Mouse (Mus musculus) kidney, postnatal 25 days (tissue): ENCODE data around the gene Ston2.
A peak's percentile ranks its signal among the peaks of the same experiment; 100 is the strongest.

Experiments
- DNase-seq, 2 experiments: peaks; one replicate each; pipeline ENCODE4 v3.0.0; 2021; ENCODE audit warnings: mixed read lengths in 2 of 2

Ston2 gene

GRCm38 (mm10) chr12:91696231-91696630 lies 92.0 kb downstream of the Ston2 start:
- peak; percentile 41 to 78 for DNase-seq

GRCm38 (mm10) chr12:91695761-91696160 lies 92.4 kb downstream of the Ston2 start:
- DNase-seq = no peak

- DNase-seq = no peak
Observed at GRCm38 (mm10) chr12:91694748-91695147, 93.4 kb downstream of the Ston2 start.

- DNase-seq = no peak
Observed at GRCm38 (mm10) chr12:91693566-91693965, 94.6 kb downstream of the Ston2 start.

GRCm38 (mm10) chr12:91692991-91693390 lies 95.2 kb downstream of the Ston2 start:
- DNase-seq = no peak

GRCm38 (mm10) chr12:91685674-91686290 lies 102.4 kb downstream of the Ston2 start:
- no peak for DNase-seq

- no peak for DNase-seq
Observed at GRCm38 (mm10) chr12:91684840-91685415, 103.3 kb downstream of the Ston2 start.

GRCm38 (mm10) chr12:91684101-91684839 lies 103.9 kb downstream of the Ston2 start:
- no peak for DNase-seq

- no peak for DNase-seq
Observed at GRCm38 (mm10) chr12:91683549-91684100, 104.6 kb downstream of the Ston2 start.

- DNase-seq = no peak
Observed at GRCm38 (mm10) chr12:91683096-91683495, 105.1 kb downstream of the Ston2 start.

- no peak for DNase-seq
Observed at GRCm38 (mm10) chr12:91679320-91680064, 108.7 kb downstream of the Ston2 start.

GRCm38 (mm10) chr12:91675937-91676336 lies 112.2 kb downstream of the Ston2 start:
- peak in 1 of 2 experiments; percentile 24 for DNase-seq

GRCm38 (mm10) chr12:91673141-91673540 lies 115.0 kb downstream of the Ston2 start:
- DNase-seq = peak; percentile 45 to 50

- no peak for DNase-seq
Observed at GRCm38 (mm10) chr12:91672528-91672927, 115.7 kb downstream of the Ston2 start.

- no peak for DNase-seq
Observed at GRCm38 (mm10) chr12:91668529-91669245, 119.5 kb downstream of the Ston2 start.

GRCm38 (mm10) chr12:91667741-91668140 lies 120.4 kb downstream of the Ston2 start:
- DNase-seq = no peak

- DNase-seq = no peak
Observed at GRCm38 (mm10) chr12:91666607-91667006, 121.6 kb downstream of the Ston2 start.

- no peak for DNase-seq
Observed at GRCm38 (mm10) chr12:91665431-91665830, 122.8 kb downstream of the Ston2 start.

GRCm38 (mm10) chr12:91663260-91663659 lies 124.9 kb downstream of the Ston2 start:
- DNase-seq = no peak

- DNase-seq = no peak
Observed at GRCm38 (mm10) chr12:91662844-91663243, 125.3 kb downstream of the Ston2 start.

- DNase-seq = no peak
Observed at GRCm38 (mm10) chr12:91660640-91661417, 127.4 kb downstream of the Ston2 start.
